Mouse (Mus musculus) bone marrow, adult 2 months (tissue): ENCODE measurements around the gene Atg16l1.

Source experiments
- CTCF ChIP-seq: fragments of 200-500 bp; IDR thresholded peaks from 2 replicates; pipeline ENCODE4 v1.5.1; 2011; ENCODE audit warnings: low read length, control low read depth; ENCODE audit not compliant: control insufficient read depth, insufficient read depth
- POLR2A ChIP-seq: fragments of 200-500 bp; IDR thresholded peaks from 2 replicates; pipeline ENCODE4 v1.6.1; 2011; ENCODE audit warnings: low read depth, mild to moderate bottlenecking, control low read depth, low read length, borderline replicate concordance; ENCODE audit not compliant: control insufficient read depth

GRCm38 (mm10) chr1:87824420-87824995 lies 68.8 kb downstream of the Atg16l1 start:
- no peak for TF ChIP-seq CTCF
- TF ChIP-seq POLR2A: no peak
